Mouse (Mus musculus): ENCODE measurements around the gene Cxcl5. TPM values are rescaled to one million over a fixed set of nuclear protein-coding genes. Genes with fewer than 3 reads are reported as not detected.

The Cxcl5 gene
- polyA plus RNA-seq (2015; fragmentation: Nextera tagmentation; extraction: Ambion mirVana) = 0.19 TPM in 1 of 2 replicates, not detected in the other

DNA sequence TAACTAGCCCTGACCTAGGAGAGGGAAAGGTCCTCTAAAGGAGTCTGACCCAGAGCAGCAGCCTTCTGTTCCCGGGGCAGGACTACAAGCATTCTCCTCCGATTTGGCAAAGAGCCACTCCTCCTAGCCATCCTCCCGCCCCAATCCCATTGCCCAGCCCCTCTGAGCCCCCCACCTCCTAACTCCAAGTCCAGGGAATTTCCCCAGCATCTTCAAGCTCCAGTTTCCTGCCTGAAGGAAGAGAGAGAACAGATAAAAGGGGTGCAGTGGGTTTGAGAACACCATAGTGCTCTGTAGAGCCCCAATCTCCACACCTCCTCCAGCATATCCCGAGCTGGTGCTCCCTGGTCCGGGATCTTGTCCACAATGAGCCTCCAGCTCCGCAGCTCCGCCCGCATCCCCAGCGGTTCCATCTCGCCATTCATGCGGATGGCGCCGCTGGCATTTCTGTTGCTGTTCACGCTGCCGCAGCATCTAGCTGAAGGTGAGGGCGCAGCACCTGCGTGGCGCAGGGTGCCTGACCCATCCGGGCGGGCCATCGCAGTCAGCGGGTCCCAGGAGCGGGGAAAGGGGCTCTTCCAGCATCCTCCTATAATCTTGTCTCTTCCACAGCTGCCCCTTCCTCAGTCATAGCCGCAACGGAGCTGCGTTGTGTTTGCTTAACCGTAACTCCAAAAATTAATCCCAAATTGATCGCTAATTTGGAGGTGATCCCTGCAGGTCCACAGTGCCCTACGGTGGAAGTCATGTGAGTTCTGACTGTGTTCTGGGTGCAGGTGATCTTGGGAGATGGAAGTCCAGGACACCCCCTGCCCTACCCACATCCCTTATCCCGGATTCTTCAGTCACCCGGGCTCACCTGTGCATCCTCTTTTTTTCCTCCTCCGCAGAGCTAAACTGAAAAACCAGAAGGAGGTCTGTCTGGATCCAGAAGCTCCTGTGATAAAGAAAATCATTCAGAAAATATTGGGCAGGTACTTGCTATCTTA lies at the start of gene Cxcl5:
Gene Cxcl5, plus strand, starts transcription at position 284 of the 989 bp plus-strand sequence.
- peak within 1 kb of the TSS; percentile 59 for H3K4me2 ChIP-seq (ENCODE audit: low read depth, low read length)

DNA sequence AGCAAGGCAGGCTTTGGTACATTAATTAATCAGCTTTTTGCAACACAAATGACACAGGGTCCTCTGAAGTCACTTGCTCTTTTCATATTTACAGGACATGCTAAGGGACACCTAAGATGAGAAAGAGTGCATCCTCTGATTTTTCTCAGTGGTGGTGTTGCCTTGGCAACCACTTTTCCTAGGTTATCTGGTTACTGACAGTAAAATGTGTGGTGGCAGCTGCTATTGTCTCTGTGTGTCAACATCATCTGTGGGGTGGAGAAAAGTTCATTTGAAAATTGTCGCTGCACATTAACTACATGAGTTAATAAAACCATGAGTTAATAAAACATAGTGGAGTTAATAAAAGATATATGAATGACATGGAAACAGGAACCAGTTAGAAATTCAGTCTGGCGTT lies 47.8 kb upstream of the Cxcl5 start:
- WGBS = 67% methylated on average over 2 of the region's 2 CpGs
- H3K9ac ChIP-seq (ENCODE audit: low read length) = no peak overlapping the region
- H3K4me2 ChIP-seq (ENCODE audit: low read depth, low read length) = no peak overlapping the region
- no peak for ATAC-seq (ENCODE audit: insufficient read depth, low FRiP score)
- no peak overlapping the region for H3K27ac ChIP-seq (ENCODE audit: low read length)
- no peak overlapping the region for H3K4me3 ChIP-seq (replicated peaks; ENCODE audit: low read length)
- H3K36me3 ChIP-seq (ENCODE audit: control insufficient read depth, insufficient read depth, low read length) = no peaks in the 10 kb centered on the region
- no peaks in the 10 kb centered on the region for H3K4me1 ChIP-seq (ENCODE audit: control insufficient read depth, insufficient read depth, low read length)
- H3K9me3 ChIP-seq (replicated peaks; ENCODE audit: control insufficient read depth, low read length) = no peaks in the 10 kb centered on the region
- no peaks in the 10 kb centered on the region for H3K27me3 ChIP-seq (ENCODE audit: control insufficient read depth, insufficient read depth, low read length)

More for the DNA sequence above, at the start of gene Cxcl5:
- H3K36me3 ChIP-seq (ENCODE audit: control insufficient read depth, insufficient read depth, low read length) = no peaks in the 10 kb centered on the region
- H3K27me3 ChIP-seq (ENCODE audit: control insufficient read depth, insufficient read depth, low read length) = peaks cover 9% of the 10 kb centered on the region; the same call in 1 of the 2 replicates
- peak within 1 kb of the TSS; percentile 42 for H3K4me3 ChIP-seq (replicated peaks; ENCODE audit: low read length)
- peaks cover 17% of the 10 kb centered on the region for H3K4me1 ChIP-seq (ENCODE audit: control insufficient read depth, insufficient read depth, low read length)
- no peak for ATAC-seq (ENCODE audit: insufficient read depth, low FRiP score)
- H3K9me3 ChIP-seq (replicated peaks; ENCODE audit: control insufficient read depth, low read length) = no peaks in the 10 kb centered on the region
- 4% methylated on average over 32 of the region's 32 CpGs for WGBS
- H3K9ac ChIP-seq (ENCODE audit: low read length) = peak within 1 kb of the TSS; percentile 57
- H3K27ac ChIP-seq (ENCODE audit: low read length) = no peak within 1 kb of the TSS

DNA sequence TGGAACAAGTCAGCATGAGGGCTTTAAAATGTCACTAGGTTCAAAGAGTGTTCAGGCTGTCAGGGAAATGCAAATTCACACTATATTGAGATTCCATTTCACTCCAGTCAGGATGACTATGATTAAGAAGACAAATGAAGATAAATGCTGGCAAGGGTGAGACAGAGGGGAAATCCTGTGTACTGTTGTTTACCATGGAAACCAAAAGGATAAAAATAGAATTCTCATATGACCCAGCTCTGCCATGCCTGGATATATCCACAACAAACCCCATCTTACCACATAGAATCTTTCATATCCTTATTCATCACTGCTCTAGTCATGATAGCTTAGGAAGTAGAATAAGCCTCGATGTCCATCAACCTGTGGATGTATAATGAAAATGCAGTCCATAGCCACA lies 41.2 kb upstream of the Cxcl5 start:
- Histone ChIP-seq H3K27me3 (ENCODE audit: control insufficient read depth, insufficient read depth, low read length) (no peaks in the 10 kb centered on the region), H3K4me2 (ENCODE audit: low read depth, low read length) (no peak overlapping the region), H3K27ac (ENCODE audit: low read length) (no peak overlapping the region), H3K9me3 (replicated peaks; ENCODE audit: control insufficient read depth, low read length) (no peaks in the 10 kb centered on the region), H3K4me3 (replicated peaks; ENCODE audit: low read length) (no peak overlapping the region), H3K36me3 (ENCODE audit: control insufficient read depth, insufficient read depth, low read length) (no peaks in the 10 kb centered on the region), H3K9ac (ENCODE audit: low read length) (no peak overlapping the region), H3K4me1 (ENCODE audit: control insufficient read depth, insufficient read depth, low read length) (no peaks in the 10 kb centered on the region)
- no peak for ATAC-seq (ENCODE audit: insufficient read depth, low FRiP score)
- WGBS = 81% methylated on average over 1 of the region's 1 CpGs

DNA sequence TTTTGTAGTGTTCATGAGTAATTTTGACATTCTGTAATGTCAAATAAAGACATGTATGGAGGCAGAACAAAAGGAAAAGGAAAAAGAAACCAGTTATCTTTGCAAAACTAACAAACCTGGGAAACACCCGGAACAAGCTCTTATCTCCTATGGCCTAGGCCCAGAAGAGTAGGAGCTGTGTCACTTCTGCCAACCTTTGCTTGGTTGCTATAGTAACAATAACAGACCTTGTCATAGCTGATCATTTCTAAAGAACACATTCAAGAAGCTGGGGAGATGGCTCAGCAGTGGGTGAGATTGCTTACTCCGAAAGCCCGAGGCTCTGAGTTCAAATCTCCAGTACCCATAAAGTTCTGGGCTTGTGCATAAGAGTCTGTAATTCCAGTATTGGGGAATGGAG lies 36.5 kb upstream of the Cxcl5 start:
- Histone ChIP-seq H3K36me3 (ENCODE audit: control insufficient read depth, insufficient read depth, low read length) (no peaks in the 10 kb centered on the region), H3K4me1 (ENCODE audit: control insufficient read depth, insufficient read depth, low read length) (no peaks in the 10 kb centered on the region), H3K9ac (ENCODE audit: low read length) (no peak overlapping the region), H3K27me3 (ENCODE audit: control insufficient read depth, insufficient read depth, low read length) (no peaks in the 10 kb centered on the region), H3K4me2 (ENCODE audit: low read depth, low read length) (no peak overlapping the region), H3K27ac (ENCODE audit: low read length) (no peak overlapping the region), H3K4me3 (replicated peaks; ENCODE audit: low read length) (no peak overlapping the region), H3K9me3 (replicated peaks; ENCODE audit: control insufficient read depth, low read length) (no peaks in the 10 kb centered on the region)
- no peak for ATAC-seq (ENCODE audit: insufficient read depth, low FRiP score)
- 88% methylated on average over 3 of the region's 3 CpGs for WGBS

DNA sequence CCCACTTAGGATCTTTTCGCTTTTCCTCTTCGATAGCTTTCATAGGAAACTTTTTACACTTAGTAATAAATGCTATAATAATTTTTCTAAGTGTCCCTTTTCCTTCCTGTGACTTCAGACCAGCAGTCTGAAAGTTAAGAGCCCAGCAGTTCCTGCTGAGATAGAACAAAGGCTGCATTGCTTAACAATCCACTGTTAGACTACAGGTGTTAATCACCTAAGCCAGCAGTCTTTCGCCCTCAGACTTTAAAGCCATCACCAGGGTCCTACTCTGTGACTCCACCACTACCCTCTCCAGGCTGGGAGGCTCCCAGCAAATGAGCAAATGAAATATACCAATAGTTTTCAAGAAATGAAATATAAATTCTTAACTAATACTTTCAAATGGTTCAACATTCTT lies 30.9 kb upstream of the Cxcl5 start:
- Histone ChIP-seq H3K9ac (ENCODE audit: low read length) (no peak overlapping the region), H3K36me3 (ENCODE audit: control insufficient read depth, insufficient read depth, low read length) (no peaks in the 10 kb centered on the region), H3K9me3 (replicated peaks; ENCODE audit: control insufficient read depth, low read length) (no peaks in the 10 kb centered on the region), H3K27me3 (ENCODE audit: control insufficient read depth, insufficient read depth, low read length) (no peaks in the 10 kb centered on the region), H3K4me1 (ENCODE audit: control insufficient read depth, insufficient read depth, low read length) (no peaks in the 10 kb centered on the region), H3K4me2 (ENCODE audit: low read depth, low read length) (no peak overlapping the region), H3K27ac (ENCODE audit: low read length) (no peak overlapping the region), H3K4me3 (replicated peaks; ENCODE audit: low read length) (no peak overlapping the region)
- WGBS = 55% methylated on average over 3 of the region's 3 CpGs
- ATAC-seq (ENCODE audit: insufficient read depth, low FRiP score) = no peak

DNA sequence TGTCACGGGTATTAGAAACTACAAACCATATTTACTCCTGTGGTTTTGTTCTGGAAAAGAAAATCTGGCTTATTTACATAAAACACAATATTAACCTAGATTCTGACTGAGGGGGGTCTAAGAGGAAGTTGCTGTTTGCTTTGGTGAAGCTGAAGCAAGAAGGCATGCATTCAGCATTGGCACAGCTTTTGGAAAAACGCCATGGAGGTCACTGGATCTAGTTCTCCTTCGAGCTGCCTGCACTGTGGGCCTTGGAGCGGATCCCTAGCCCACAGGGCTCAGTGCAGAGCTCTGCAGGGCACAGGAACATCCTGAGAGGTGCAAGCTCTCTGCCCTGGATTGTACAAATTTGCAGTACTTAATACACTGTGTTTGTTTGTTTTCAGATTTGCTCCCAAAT lies 27.7 kb upstream of the Cxcl5 start:
- Histone ChIP-seq H3K9ac (ENCODE audit: low read length) (no peak overlapping the region), H3K9me3 (replicated peaks; ENCODE audit: control insufficient read depth, low read length) (no peaks in the 10 kb centered on the region), H3K4me3 (replicated peaks; ENCODE audit: low read length) (no peak overlapping the region), H3K27me3 (ENCODE audit: control insufficient read depth, insufficient read depth, low read length) (no peaks in the 10 kb centered on the region), H3K27ac (ENCODE audit: low read length) (no peak overlapping the region), H3K36me3 (ENCODE audit: control insufficient read depth, insufficient read depth, low read length) (no peaks in the 10 kb centered on the region), H3K4me2 (ENCODE audit: low read depth, low read length) (no peak overlapping the region), H3K4me1 (ENCODE audit: control insufficient read depth, insufficient read depth, low read length) (no peaks in the 10 kb centered on the region)
- 67% methylated on average over 4 of the region's 4 CpGs for WGBS
- ATAC-seq (ENCODE audit: insufficient read depth, low FRiP score) = no peak

DNA sequence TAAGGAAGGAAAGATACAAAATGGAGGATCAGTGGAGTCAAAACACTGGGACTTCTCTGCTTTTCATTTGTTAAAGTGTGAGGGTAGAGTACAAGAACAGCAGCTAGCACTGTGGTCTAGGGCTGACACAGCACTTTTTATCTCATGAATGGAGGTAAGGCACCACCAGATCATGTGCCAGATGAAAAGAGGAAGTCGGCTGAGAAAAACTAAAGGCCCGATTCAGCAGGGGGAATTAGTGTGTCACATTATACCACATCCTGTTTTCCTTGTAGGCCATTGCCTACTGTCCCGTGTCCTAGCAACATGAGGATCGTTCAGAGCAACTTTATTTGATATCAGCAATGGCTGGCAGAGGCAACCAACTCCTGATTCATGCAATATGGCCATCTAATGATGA lies 17.1 kb upstream of the Cxcl5 start:
- H3K36me3 ChIP-seq (ENCODE audit: control insufficient read depth, insufficient read depth, low read length) = no peaks in the 10 kb centered on the region
- H3K4me3 ChIP-seq (replicated peaks; ENCODE audit: low read length) = no peak overlapping the region
- no peak overlapping the region for H3K27ac ChIP-seq (ENCODE audit: low read length)
- H3K9me3 ChIP-seq (replicated peaks; ENCODE audit: control insufficient read depth, low read length) = no peaks in the 10 kb centered on the region
- H3K9ac ChIP-seq (ENCODE audit: low read length) = no peak overlapping the region
- no peak overlapping the region for H3K4me2 ChIP-seq (ENCODE audit: low read depth, low read length)
- 68% methylated on average over 4 of the region's 4 CpGs for WGBS
- H3K27me3 ChIP-seq (ENCODE audit: control insufficient read depth, insufficient read depth, low read length) = no peaks in the 10 kb centered on the region
- ATAC-seq (ENCODE audit: insufficient read depth, low FRiP score) = no peak
- no peaks in the 10 kb centered on the region for H3K4me1 ChIP-seq (ENCODE audit: control insufficient read depth, insufficient read depth, low read length)

DNA sequence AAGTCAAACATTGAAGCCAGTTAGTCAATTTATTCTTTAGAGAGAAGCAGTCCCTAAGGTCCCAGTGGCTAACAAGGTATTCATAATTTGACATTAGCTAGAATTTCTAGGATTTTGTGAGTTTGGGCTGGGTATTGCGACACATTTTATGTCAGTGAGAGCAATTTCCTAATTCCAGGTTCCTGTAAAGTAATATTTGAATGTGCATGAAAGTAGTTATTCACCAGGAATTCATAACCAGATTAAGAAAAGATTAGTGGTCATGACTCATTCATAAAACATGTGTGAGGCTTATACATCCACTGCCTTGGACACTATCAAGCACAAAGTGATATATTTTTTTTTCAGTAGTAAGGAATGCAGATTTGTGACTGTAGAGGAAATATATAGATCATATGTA lies 5.2 kb upstream of the Cxcl5 start:
- Histone ChIP-seq H3K27ac (ENCODE audit: low read length) (no peak overlapping the region), H3K4me3 (replicated peaks; ENCODE audit: low read length) (no peak overlapping the region), H3K4me1 (ENCODE audit: control insufficient read depth, insufficient read depth, low read length) (peaks cover 8% of the 10 kb centered on the region), H3K36me3 (ENCODE audit: control insufficient read depth, insufficient read depth, low read length) (no peaks in the 10 kb centered on the region), H3K4me2 (ENCODE audit: low read depth, low read length) (no peak overlapping the region), H3K27me3 (ENCODE audit: control insufficient read depth, insufficient read depth, low read length) (no peaks in the 10 kb centered on the region), H3K9me3 (replicated peaks; ENCODE audit: control insufficient read depth, low read length) (no peaks in the 10 kb centered on the region), H3K9ac (ENCODE audit: low read length) (no peak overlapping the region)
- 78% methylated on average over 1 of the region's 1 CpGs for WGBS
- no peak for ATAC-seq (ENCODE audit: insufficient read depth, low FRiP score)

DNA sequence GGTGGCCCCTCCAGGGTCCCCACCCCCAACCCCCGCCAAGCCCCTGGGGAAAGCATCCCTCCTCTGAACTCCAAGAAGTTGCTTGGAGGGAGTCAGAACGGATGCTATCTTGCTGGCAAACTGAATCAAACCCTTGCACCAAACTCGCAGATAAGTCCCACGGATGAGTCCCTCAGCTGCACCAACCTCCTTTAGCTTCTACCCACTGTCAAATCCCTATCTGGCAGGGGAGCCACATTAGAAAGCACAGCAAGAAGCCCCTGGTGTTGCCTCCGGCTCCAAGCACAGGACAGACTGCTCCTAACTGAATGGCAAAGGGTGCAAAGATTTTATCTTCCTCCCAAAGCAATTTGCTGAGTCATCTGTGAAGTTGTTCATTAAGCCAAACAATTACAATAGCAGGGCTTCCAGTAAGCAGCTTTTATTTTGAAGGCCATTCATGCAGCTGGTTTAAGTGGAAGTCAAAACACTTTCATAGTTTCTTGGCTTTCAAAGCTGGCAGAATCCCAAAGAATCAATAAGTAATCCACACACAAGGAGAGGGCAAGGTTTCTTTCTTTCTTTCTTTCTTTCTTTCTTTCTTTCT lies 1.0 kb upstream of the Cxcl5 start:
- H3K36me3 ChIP-seq (ENCODE audit: control insufficient read depth, insufficient read depth, low read length) = no peaks in the 10 kb centered on the region
- no peak for ATAC-seq (ENCODE audit: insufficient read depth, low FRiP score)
- peaks cover 9% of the 10 kb centered on the region; the same call in 1 of the 2 replicates for H3K27me3 ChIP-seq (ENCODE audit: control insufficient read depth, insufficient read depth, low read length)
- peaks cover 17% of the 10 kb centered on the region for H3K4me1 ChIP-seq (ENCODE audit: control insufficient read depth, insufficient read depth, low read length)
- 33% methylated on average over 5 of the region's 5 CpGs for WGBS
- H3K9ac ChIP-seq (ENCODE audit: low read length) = no peak overlapping the region; the same call in 1 of the 2 replicates
- no peak overlapping the region for H3K4me2 ChIP-seq (ENCODE audit: low read depth, low read length)
- H3K4me3 ChIP-seq (replicated peaks; ENCODE audit: low read length) = no peak overlapping the region
- H3K9me3 ChIP-seq (replicated peaks; ENCODE audit: control insufficient read depth, low read length) = no peaks in the 10 kb centered on the region
- no peak overlapping the region for H3K27ac ChIP-seq (ENCODE audit: low read length)
